Mouse (Mus musculus) heart, postnatal 0 days (tissue): Measurements from ENCODE around the gene Adgrg5. TPM values are rescaled to one million over a fixed set of nuclear protein-coding genes. Genes with fewer than 3 reads are reported as not detected.
A peak's percentile ranks its signal among the peaks of the same experiment; 100 is the strongest.

ENCODE experiments used
- ATAC-seq: fragments of 200-750 bp; cut with Nextera tagmentation; 2 replicates; pipeline ENCODE4 v1.8.0; 2017; ENCODE audit warnings: low read depth, moderate number of reproducible peaks, moderate library complexity; ENCODE audit not compliant: insufficient read depth
- DNase-seq: peaks from one replicate; pipeline ENCODE4 v3.0.0-alpha.2; 2016; ENCODE audit warnings: low spot score
- H3K27ac ChIP-seq: fragments of 300-500 bp; sonication (generic); 2 replicates; pipeline ENCODE4 v1.5.1; 2014; ENCODE audit warnings: low read depth, mild to moderate bottlenecking
- H3K27me3 ChIP-seq: fragments of 300-500 bp; sonication (generic); 2 replicates; pipeline ENCODE4 v1.6.1; 2014; ENCODE audit warnings: low read length, mixed read lengths; ENCODE audit not compliant: control insufficient read depth, insufficient read depth
- H3K36me3 ChIP-seq: fragments of 300-500 bp; sonication (generic); replicated peaks from 2 replicates; pipeline ENCODE4 v1.6.1; 2014; ENCODE audit warnings: low read length, mixed read lengths; ENCODE audit not compliant: control insufficient read depth, insufficient read depth
- H3K4me1 ChIP-seq: fragments of 300-500 bp; sonication (generic); 2 replicates; pipeline ENCODE4 v1.6.1; 2014; ENCODE audit warnings: antibody characterized with exemption; ENCODE audit not compliant: control insufficient read depth, insufficient read depth
- H3K4me2 ChIP-seq: fragments of 300-500 bp; sonication (generic); 2 replicates; pipeline ENCODE4 v1.6.1; 2014; ENCODE audit warnings: low read depth, mild to moderate bottlenecking, low read length, moderate library complexity
- H3K4me3 ChIP-seq: fragments of 300-500 bp; sonication (generic); 2 replicates; pipeline ENCODE4 v1.5.1; 2014; ENCODE audit warnings: low read depth, low read length
- H3K9ac ChIP-seq: fragments of 300-500 bp; sonication (generic); replicated peaks from 2 replicates; pipeline ENCODE4 v1.6.1; 2014; ENCODE audit warnings: low read depth, low read length, mixed read lengths
- H3K9me3 ChIP-seq: fragments of 300-500 bp; sonication (generic); replicated peaks from 2 replicates; pipeline ENCODE4 v1.6.1; 2016; ENCODE audit warnings: low read length; ENCODE audit not compliant: control insufficient read depth
- CTCF ChIP-seq: IDR thresholded peaks from 2 replicates; pipeline ENCODE4 v1.5.1; 2016; ENCODE audit warnings: antibody characterized with exemption, control low read depth, low read depth
- EP300 ChIP-seq: IDR thresholded peaks from 2 replicates; pipeline ENCODE4 v1.6.1; 2016; ENCODE audit warnings: antibody characterized with exemption, low read depth
- WGBS: fragments of 180-500 bp; shearing (Covaris S2); extraction: QIAGEN DNeasy Blood & Tissue Kit; methylation state at CpG from one replicate; pipeline ENCODE4 v1.1.7; 2014; 5-methylcytosine and 5-hydroxymethylcytosine counted together
- polyA plus RNA-seq: library from polyadenylated mRNA; unstranded; fragments of >200 nt; fragmentation: Nextera tagmentation; extraction: Ambion mirVana; gene quantifications from 2 replicates; pipeline ENCODE4 v1.2.1, GENCODE M21; 2015
- total RNA-seq: library from RNA; depleted of rRNA; stranded (reverse); fragments of >200 nt; gene quantifications from 2 replicates; pipeline ENCODE4 v1.2.3, GENCODE M21; 2014; ENCODE audit warnings: low replicate concordance

Gene Adgrg5
- total and polyA plus RNA-seq, 2 experiments from 2014 or later, result 0.15 TPM; not detected in 1

GRCm38 (mm10) chr8:94981848-94982247 lies 58.4 kb downstream of the Adgrg5 start:
- DNase-seq (no peak), ATAC-seq (no peak)
- no peaks in the 10 kb centered on the region for H3K27me3 ChIP-seq
- H3K27ac ChIP-seq, result no peak overlapping the region
- WGBS, result 60% methylated on average over 7 of the region's 7 CpGs
- no peaks in the 10 kb centered on the region for H3K36me3 ChIP-seq
- TF ChIP-seq CTCF (no peak), EP300 (no peak)
- no peaks in the 10 kb centered on the region for H3K9me3 ChIP-seq
- H3K4me1 ChIP-seq, result peaks cover 40% of the 10 kb centered on the region
- H3K4me2 ChIP-seq, result no peak overlapping the region
- no peak overlapping the region for H3K9ac ChIP-seq
- H3K4me3 ChIP-seq, result no peak overlapping the region

- Histone ChIP-seq H3K27ac (no peak overlapping the region), H3K9ac (no peak overlapping the region), H3K4me2 (no peak overlapping the region), H3K9me3 (no peaks in the 10 kb centered on the region), H3K27me3 (no peaks in the 10 kb centered on the region), H3K4me3 (no peak overlapping the region), H3K36me3 (no peaks in the 10 kb centered on the region), H3K4me1 (peaks cover 35% of the 10 kb centered on the region)
- DNase-seq (no peak), ATAC-seq (no peak)
- TF ChIP-seq EP300, result no peak
- no peak for TF ChIP-seq CTCF
- 32% methylated on average over 5 of the region's 5 CpGs for WGBS
These were observed 59.7 kb downstream of the Adgrg5 start for GRCm38 (mm10) chr8:94983146-94983545.

GRCm38 (mm10) chr8:94983881-94984516 lies 60.5 kb downstream of the Adgrg5 start:
- H3K4me3 ChIP-seq, result peak overlapping the region; percentile 21
- DNase-seq (peak; percentile 65), ATAC-seq (peak; percentile 77)
- peaks cover 35% of the 10 kb centered on the region for H3K4me1 ChIP-seq
- no peaks in the 10 kb centered on the region for H3K36me3 ChIP-seq
- no peaks in the 10 kb centered on the region for H3K27me3 ChIP-seq
- peak overlapping the region; percentile 45 for H3K4me2 ChIP-seq
- no peaks in the 10 kb centered on the region for H3K9me3 ChIP-seq
- 16% methylated on average over 10 of the region's 10 CpGs for WGBS
- H3K9ac ChIP-seq, result peak overlapping the region; percentile 32
- TF ChIP-seq CTCF (no peak), EP300 (no peak)
- peak overlapping the region; percentile 47 for H3K27ac ChIP-seq

GRCm38 (mm10) chr8:94985023-94985422 lies 61.5 kb downstream of the Adgrg5 start:
- no peak overlapping the region for H3K27ac ChIP-seq
- ATAC-seq (no peak), DNase-seq (no peak)
- peaks cover 35% of the 10 kb centered on the region for H3K4me1 ChIP-seq
- H3K4me3 ChIP-seq, result peak overlapping the region; percentile 21; the same call in 1 of the 2 replicates
- TF ChIP-seq EP300 (no peak), CTCF (no peak)
- no peaks in the 10 kb centered on the region for H3K36me3 ChIP-seq
- peak overlapping the region; percentile 45 for H3K4me2 ChIP-seq
- H3K9me3 ChIP-seq, result no peaks in the 10 kb centered on the region
- H3K9ac ChIP-seq, result peak overlapping the region; percentile 32; the same call in 1 of the 2 replicates
- WGBS, result 79% methylated on average over 6 of the region's 6 CpGs
- no peaks in the 10 kb centered on the region for H3K27me3 ChIP-seq

- H3K4me3 ChIP-seq, result no peak overlapping the region
- TF ChIP-seq CTCF, result no peak
- TF ChIP-seq EP300, result no peak
- H3K36me3 ChIP-seq, result no peaks in the 10 kb centered on the region
- H3K9me3 ChIP-seq, result no peaks in the 10 kb centered on the region
- H3K27me3 ChIP-seq, result no peaks in the 10 kb centered on the region
- no peak for DNase-seq
- no peak overlapping the region for H3K27ac ChIP-seq
- peak overlapping the region; percentile 17 for H3K4me2 ChIP-seq
- ATAC-seq, result no peak
- 43% methylated on average over 5 of the region's 5 CpGs for WGBS
- H3K4me1 ChIP-seq, result peaks cover 44% of the 10 kb centered on the region
- H3K9ac ChIP-seq, result no peak overlapping the region
These were observed 63.2 kb downstream of the Adgrg5 start for GRCm38 (mm10) chr8:94986676-94987075.

GRCm38 (mm10) chr8:94987553-94987952 lies 64.1 kb downstream of the Adgrg5 start:
- no peak overlapping the region for H3K4me2 ChIP-seq
- ATAC-seq (no peak), DNase-seq (no peak)
- peaks cover 53% of the 10 kb centered on the region for H3K4me1 ChIP-seq
- H3K4me3 ChIP-seq, result no peak overlapping the region
- no peaks in the 10 kb centered on the region for H3K9me3 ChIP-seq
- WGBS, result 39% methylated on average over 7 of the region's 7 CpGs
- no peak overlapping the region for H3K27ac ChIP-seq
- TF ChIP-seq CTCF (no peak), EP300 (no peak)
- H3K9ac ChIP-seq, result no peak overlapping the region
- no peaks in the 10 kb centered on the region for H3K36me3 ChIP-seq
- no peaks in the 10 kb centered on the region for H3K27me3 ChIP-seq
